Mouse (Mus musculus) Muller cell, postnatal 12 days (primary cell): ENCODE data around the gene Aptx.

Source experiments
- DNase-seq: peaks from one replicate; pipeline ENCODE4 v3.0.0-alpha.2; 2015; ENCODE audit errors: inconsistent ontology term

Gene Aptx

GRCm38 (mm10) chr4:40673526-40673925, 29.5 kb downstream of the Aptx start:
- DNase-seq, result no peak

GRCm38 (mm10) chr4:40666237-40667012, 36.6 kb downstream of the Aptx start:
- no peak for DNase-seq

- no peak for DNase-seq
Measured at GRCm38 (mm10) chr4:40651055-40651454, 51.9 kb downstream of the Aptx start.

GRCm38 (mm10) chr4:40649111-40649510, 53.9 kb downstream of the Aptx start:
- no peak for DNase-seq

GRCm38 (mm10) chr4:40643567-40643966, 59.4 kb downstream of the Aptx start:
- no peak for DNase-seq

- DNase-seq, result no peak
Measured at GRCm38 (mm10) chr4:40640991-40641390, 62.0 kb downstream of the Aptx start.
